Mouse (Mus musculus): ENCODE results near the gene Lamc1. TPM values are rescaled to one million over a fixed set of nuclear protein-coding genes. Genes with fewer than 3 reads are reported as not detected.

Lamc1 gene
- polyA plus RNA-seq, 1 experiment from 2014 or later = 11.0 TPM

DNA sequence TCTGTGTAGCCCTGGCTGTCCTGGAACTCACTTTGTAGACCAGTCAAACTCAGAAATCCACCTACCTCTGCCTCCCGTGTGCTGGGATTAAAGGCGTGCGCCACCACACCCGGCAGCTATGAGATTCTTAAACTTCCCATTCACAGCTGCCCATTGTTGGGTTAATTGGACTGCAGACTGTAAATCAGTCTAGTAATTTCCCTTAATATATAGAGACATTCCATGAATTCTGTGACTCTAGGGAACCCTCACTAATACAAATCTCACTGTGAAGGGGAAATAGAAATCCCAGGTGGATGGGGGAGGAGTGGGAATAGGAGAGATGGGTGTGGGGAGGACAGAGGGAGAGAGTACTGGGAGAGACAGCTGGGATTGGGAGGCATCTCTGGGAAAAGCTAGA is 29.3 kb upstream of the Lamc1 start:
- Histone ChIP-seq H3K27me3 (ENCODE audit: control insufficient read depth, insufficient read depth, low read depth, low read length) (no peaks in the 10 kb centered on the region), H3K9me3 (replicated peaks; ENCODE audit: control insufficient read depth, low read length, poor library complexity, severe bottlenecking) (no peaks in the 10 kb centered on the region), H3K4me1 (ENCODE audit: control insufficient read depth, insufficient read depth, low read length) (0 out of 2 replicates have a peak, but pooled peaks cover 2% of the 10 kb centered on the region), H3K9ac (ENCODE audit: low read depth, low read length) (no peak overlapping the region), H3K4me3 (ENCODE audit: low read depth, low read length) (no peak overlapping the region), H3K36me3 (ENCODE audit: control insufficient read depth, insufficient read depth, low read length) (no peaks in the 10 kb centered on the region), H3K4me2 (ENCODE audit: low read length) (no peak overlapping the region), H3K27ac (ENCODE audit: low read length) (no peak overlapping the region)
- no peak for ATAC-seq
- WGBS = 90% methylated on average over 4 of the region's 4 CpGs

DNA sequence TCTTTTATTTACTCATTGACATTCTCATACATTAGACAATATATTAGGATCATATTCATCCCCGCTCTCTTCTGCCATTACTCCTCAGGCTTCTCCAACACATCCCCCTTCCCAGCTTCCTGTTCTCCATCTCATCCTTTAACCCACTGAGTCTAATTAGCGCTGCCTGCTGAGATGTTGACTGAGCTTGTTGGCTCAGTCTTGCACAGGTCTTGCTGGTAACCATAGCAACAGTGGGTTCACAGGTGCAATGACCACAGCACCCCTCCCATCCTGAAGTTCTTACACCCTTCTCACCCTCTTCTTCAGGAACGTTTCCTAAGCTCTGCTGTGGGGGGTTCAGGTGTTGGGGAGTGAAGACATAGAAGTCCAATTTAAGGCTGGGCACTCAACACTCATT is 28.0 kb upstream of the Lamc1 start:
- Histone ChIP-seq H3K27me3 (ENCODE audit: control insufficient read depth, insufficient read depth, low read depth, low read length) (no peaks in the 10 kb centered on the region), H3K4me1 (ENCODE audit: control insufficient read depth, insufficient read depth, low read length) (0 out of 2 replicates have a peak, but pooled peaks cover 2% of the 10 kb centered on the region), H3K9ac (ENCODE audit: low read depth, low read length) (no peak overlapping the region), H3K4me2 (ENCODE audit: low read length) (no peak overlapping the region), H3K36me3 (ENCODE audit: control insufficient read depth, insufficient read depth, low read length) (no peaks in the 10 kb centered on the region), H3K4me3 (ENCODE audit: low read depth, low read length) (no peak overlapping the region), H3K9me3 (replicated peaks; ENCODE audit: control insufficient read depth, low read length, poor library complexity, severe bottlenecking) (no peaks in the 10 kb centered on the region), H3K27ac (ENCODE audit: low read length) (no peak overlapping the region)
- 49% methylated on average over 3 of the region's 3 CpGs for WGBS
- no peak for ATAC-seq

DNA sequence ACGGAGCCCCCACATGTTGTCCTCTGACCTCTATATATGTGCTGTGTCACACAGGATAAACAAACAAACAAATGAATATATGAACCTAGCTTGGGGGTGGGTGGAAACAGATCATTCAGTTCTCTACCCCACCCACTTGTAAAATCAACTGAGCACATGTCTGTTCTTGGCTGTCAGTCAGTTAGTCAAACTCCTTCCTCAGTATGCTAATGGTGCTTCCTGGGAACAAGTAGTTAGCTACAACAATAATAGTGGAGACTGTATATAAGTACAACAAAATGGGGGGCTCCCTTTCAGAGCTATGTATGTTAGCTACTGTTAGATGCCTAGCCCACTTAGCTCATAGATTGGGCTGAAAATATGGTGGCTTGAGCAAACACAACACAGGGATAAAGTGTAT is 24.6 kb upstream of the Lamc1 start:
- Histone ChIP-seq H3K36me3 (ENCODE audit: control insufficient read depth, insufficient read depth, low read length) (no peaks in the 10 kb centered on the region), H3K4me1 (ENCODE audit: control insufficient read depth, insufficient read depth, low read length) (0 out of 2 replicates have a peak, but pooled peaks cover 2% of the 10 kb centered on the region), H3K4me3 (ENCODE audit: low read depth, low read length) (no peak overlapping the region), H3K9me3 (replicated peaks; ENCODE audit: control insufficient read depth, low read length, poor library complexity, severe bottlenecking) (no peaks in the 10 kb centered on the region), H3K27me3 (ENCODE audit: control insufficient read depth, insufficient read depth, low read depth, low read length) (no peaks in the 10 kb centered on the region), H3K27ac (ENCODE audit: low read length) (no peak overlapping the region), H3K9ac (ENCODE audit: low read depth, low read length) (no peak overlapping the region), H3K4me2 (ENCODE audit: low read length) (no peak overlapping the region)
- 93% methylated on average over 1 of the region's 1 CpGs for WGBS
- ATAC-seq = no peak

DNA sequence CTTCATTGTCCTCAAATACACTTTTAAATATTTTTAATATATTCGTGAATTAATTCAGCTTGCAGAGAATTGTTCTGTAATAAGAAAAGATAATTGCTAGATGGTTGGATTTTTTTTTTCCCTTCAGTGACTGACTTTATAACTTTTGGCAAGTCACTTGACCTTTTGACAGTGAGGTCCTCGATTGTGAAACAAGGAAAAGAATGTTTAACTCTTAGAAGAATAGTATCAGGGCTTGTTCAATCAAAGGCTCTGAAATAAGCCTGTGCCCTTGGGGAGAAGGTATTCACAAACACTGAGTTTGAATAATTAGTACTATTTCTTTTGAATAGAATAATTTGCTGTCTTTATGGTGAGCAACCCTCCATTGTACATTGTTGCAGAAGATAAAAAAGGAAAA is 21.9 kb upstream of the Lamc1 start:
- Histone ChIP-seq H3K27me3 (ENCODE audit: control insufficient read depth, insufficient read depth, low read depth, low read length) (no peaks in the 10 kb centered on the region), H3K4me1 (ENCODE audit: control insufficient read depth, insufficient read depth, low read length) (no peaks in the 10 kb centered on the region), H3K4me2 (ENCODE audit: low read length) (no peak overlapping the region), H3K9me3 (replicated peaks; ENCODE audit: control insufficient read depth, low read length, poor library complexity, severe bottlenecking) (no peaks in the 10 kb centered on the region), H3K9ac (ENCODE audit: low read depth, low read length) (no peak overlapping the region), H3K4me3 (ENCODE audit: low read depth, low read length) (no peak overlapping the region), H3K36me3 (ENCODE audit: control insufficient read depth, insufficient read depth, low read length) (no peaks in the 10 kb centered on the region), H3K27ac (ENCODE audit: low read length) (no peak overlapping the region)
- no peak for ATAC-seq
- WGBS = 43% methylated on average over 2 of the region's 2 CpGs

DNA sequence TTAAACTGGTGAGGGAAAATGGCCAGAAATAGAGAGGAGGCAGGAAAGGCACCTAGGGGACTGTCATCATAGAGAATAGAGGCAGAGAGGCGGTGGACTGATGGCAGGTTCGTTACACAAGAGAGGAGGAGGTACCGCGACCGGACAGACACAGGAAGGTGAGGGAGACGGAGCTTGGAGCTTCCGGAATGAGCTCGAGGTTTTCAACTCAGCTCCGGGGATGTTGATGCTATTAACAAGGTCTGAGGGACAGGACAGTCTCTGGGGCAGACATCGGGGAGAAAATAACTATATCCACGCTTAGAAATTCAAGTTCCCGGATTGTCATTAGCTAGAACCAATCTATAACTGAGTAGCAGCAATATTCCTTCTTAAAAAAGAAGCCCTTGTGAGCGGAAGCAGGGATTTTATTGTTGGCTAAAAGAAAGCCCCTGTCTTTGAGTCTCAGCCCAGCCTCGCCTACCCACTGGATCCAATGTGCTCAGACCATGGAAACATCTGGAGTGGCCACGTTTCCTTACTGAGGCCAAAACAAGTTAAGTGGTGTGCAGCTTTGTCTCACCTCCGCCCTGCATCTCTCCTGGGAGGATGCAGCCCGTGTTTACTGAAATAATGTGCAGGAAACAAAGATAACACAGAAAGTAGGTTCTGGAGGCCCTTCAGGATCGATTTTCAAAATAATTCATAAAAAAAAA is 21.3 kb upstream of the Lamc1 start:
- ATAC-seq = no peak
- H3K36me3 ChIP-seq (ENCODE audit: control insufficient read depth, insufficient read depth, low read length) = no peaks in the 10 kb centered on the region
- H3K4me3 ChIP-seq (ENCODE audit: low read depth, low read length) = no peak overlapping the region
- no peak overlapping the region for H3K4me2 ChIP-seq (ENCODE audit: low read length)
- H3K9ac ChIP-seq (ENCODE audit: low read depth, low read length) = no peak overlapping the region
- no peak overlapping the region for H3K27ac ChIP-seq (ENCODE audit: low read length)
- no peaks in the 10 kb centered on the region for H3K9me3 ChIP-seq (replicated peaks; ENCODE audit: control insufficient read depth, low read length, poor library complexity, severe bottlenecking)
- no peaks in the 10 kb centered on the region for H3K27me3 ChIP-seq (ENCODE audit: control insufficient read depth, insufficient read depth, low read depth, low read length)
- 68% methylated on average over 18 of the region's 18 CpGs for WGBS
- no peaks in the 10 kb centered on the region for H3K4me1 ChIP-seq (ENCODE audit: control insufficient read depth, insufficient read depth, low read length)

DNA sequence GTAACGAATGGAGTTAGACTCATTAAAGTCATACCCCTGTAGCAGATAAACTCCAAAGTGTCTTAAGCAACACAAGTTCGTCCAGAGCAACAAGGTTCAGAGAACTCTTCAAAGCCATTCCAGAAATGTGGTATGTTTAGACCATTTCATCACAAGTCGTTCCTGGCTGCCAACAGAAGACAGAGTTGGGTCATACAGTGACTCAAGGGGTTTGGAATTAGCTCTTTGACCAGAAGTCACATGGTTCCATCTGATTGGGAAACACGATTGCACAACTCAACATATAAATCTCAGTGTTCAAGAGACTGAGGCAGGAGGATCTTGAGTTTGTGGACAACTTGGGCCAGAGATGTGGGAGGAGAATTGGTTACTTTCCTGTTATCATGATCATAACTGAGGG is 18.4 kb upstream of the Lamc1 start:
- H3K4me2 ChIP-seq (ENCODE audit: low read length) = no peak overlapping the region
- H3K9ac ChIP-seq (ENCODE audit: low read depth, low read length) = no peak overlapping the region
- H3K9me3 ChIP-seq (replicated peaks; ENCODE audit: control insufficient read depth, low read length, poor library complexity, severe bottlenecking) = no peaks in the 10 kb centered on the region
- no peaks in the 10 kb centered on the region for H3K4me1 ChIP-seq (ENCODE audit: control insufficient read depth, insufficient read depth, low read length)
- 77% methylated on average over 4 of the region's 4 CpGs for WGBS
- ATAC-seq = no peak
- no peaks in the 10 kb centered on the region for H3K27me3 ChIP-seq (ENCODE audit: control insufficient read depth, insufficient read depth, low read depth, low read length)
- H3K4me3 ChIP-seq (ENCODE audit: low read depth, low read length) = no peak overlapping the region
- no peak overlapping the region for H3K27ac ChIP-seq (ENCODE audit: low read length)
- no peaks in the 10 kb centered on the region for H3K36me3 ChIP-seq (ENCODE audit: control insufficient read depth, insufficient read depth, low read length)

DNA sequence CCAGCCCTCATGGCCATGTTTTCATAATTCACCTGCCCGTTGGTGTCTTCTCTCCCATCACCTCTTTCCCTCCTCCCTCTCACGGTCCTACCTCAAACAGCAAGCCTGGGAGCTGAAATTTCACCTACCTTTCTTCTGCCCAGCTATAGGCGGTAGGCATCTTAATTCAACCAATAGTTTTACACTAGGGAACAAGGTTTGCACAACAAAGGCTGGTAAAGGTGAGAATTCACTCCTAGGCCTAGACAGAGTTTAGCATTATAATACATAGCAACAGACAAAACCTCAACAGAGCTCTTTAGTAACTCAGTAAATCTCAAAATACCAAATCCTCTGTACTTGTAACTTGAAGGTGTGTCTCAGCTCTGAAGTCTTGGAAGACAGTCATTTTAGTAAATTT is 15.1 kb upstream of the Lamc1 start:
- H3K27me3 ChIP-seq (ENCODE audit: control insufficient read depth, insufficient read depth, low read depth, low read length) = no peaks in the 10 kb centered on the region
- no peak overlapping the region for H3K9ac ChIP-seq (ENCODE audit: low read depth, low read length)
- no peaks in the 10 kb centered on the region for H3K9me3 ChIP-seq (replicated peaks; ENCODE audit: control insufficient read depth, low read length, poor library complexity, severe bottlenecking)
- H3K4me1 ChIP-seq (ENCODE audit: control insufficient read depth, insufficient read depth, low read length) = no peaks in the 10 kb centered on the region
- 79% methylated on average over 3 of the region's 3 CpGs for WGBS
- no peak overlapping the region for H3K4me3 ChIP-seq (ENCODE audit: low read depth, low read length)
- no peak for ATAC-seq
- no peak overlapping the region for H3K4me2 ChIP-seq (ENCODE audit: low read length)
- no peaks in the 10 kb centered on the region for H3K36me3 ChIP-seq (ENCODE audit: control insufficient read depth, insufficient read depth, low read length)
- no peak overlapping the region for H3K27ac ChIP-seq (ENCODE audit: low read length)

DNA sequence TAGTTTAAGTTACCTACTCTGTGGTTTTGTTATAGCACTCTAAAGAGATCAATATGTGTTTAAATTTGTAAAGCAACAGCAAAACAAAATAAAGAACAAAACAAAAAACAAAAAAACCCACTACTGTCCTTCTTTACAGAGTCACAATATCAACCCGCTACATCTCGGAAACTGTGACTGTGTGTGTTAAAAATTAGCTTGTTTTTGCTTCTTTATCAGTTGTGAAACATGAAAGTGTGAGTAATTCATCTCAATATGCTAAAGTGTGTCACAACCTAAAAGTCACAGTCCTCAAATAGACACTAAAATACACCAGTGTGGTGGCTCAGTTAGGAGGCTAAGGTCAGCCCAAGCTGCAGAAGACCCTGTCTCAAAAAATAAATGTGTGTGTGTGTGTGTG is 14.5 kb upstream of the Lamc1 start:
- no peaks in the 10 kb centered on the region for H3K36me3 ChIP-seq (ENCODE audit: control insufficient read depth, insufficient read depth, low read length)
- H3K9ac ChIP-seq (ENCODE audit: low read depth, low read length) = no peak overlapping the region
- no peaks in the 10 kb centered on the region for H3K27me3 ChIP-seq (ENCODE audit: control insufficient read depth, insufficient read depth, low read depth, low read length)
- no peak overlapping the region for H3K27ac ChIP-seq (ENCODE audit: low read length)
- no peak overlapping the region for H3K4me3 ChIP-seq (ENCODE audit: low read depth, low read length)
- H3K4me1 ChIP-seq (ENCODE audit: control insufficient read depth, insufficient read depth, low read length) = no peaks in the 10 kb centered on the region
- no peak for ATAC-seq
- no peak overlapping the region for H3K4me2 ChIP-seq (ENCODE audit: low read length)
- no peaks in the 10 kb centered on the region for H3K9me3 ChIP-seq (replicated peaks; ENCODE audit: control insufficient read depth, low read length, poor library complexity, severe bottlenecking)
- 97% methylated on average over 2 of the region's 2 CpGs for WGBS

DNA sequence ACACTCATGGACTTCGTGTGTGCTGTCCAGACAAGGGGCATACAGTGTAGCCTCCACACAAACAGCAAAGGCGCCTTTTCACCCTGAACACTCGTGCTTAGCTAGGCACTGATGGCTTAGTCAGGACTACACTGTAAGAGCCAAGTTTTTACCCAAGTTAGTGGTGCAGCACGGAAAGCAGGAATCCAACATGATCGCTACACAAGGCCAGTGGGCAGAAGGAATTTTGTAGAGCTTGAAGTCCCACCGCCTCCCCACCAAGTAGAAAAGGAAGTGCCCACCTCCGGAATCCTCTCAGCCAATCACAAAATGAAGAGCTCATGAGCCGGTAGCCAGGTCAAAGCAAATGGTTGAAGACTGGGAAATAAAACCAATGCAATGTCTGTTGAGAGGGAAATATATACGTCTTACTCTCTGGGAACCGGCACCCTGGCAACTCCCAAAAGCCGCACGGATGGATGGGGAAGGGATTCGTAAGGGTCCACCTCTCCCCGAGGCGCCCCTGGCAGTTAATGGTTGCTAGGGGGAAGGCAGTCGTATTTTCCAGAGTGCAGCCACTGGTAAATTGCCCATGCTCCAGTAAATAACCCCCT is 13.2 kb upstream of the Lamc1 start:
- Histone ChIP-seq H3K4me2 (ENCODE audit: low read length) (peak overlapping the region; percentile 42), H3K9ac (ENCODE audit: low read depth, low read length) (no peak overlapping the region), H3K4me1 (ENCODE audit: control insufficient read depth, insufficient read depth, low read length) (no peaks in the 10 kb centered on the region), H3K4me3 (ENCODE audit: low read depth, low read length) (peak overlapping the region; percentile 7), H3K36me3 (ENCODE audit: control insufficient read depth, insufficient read depth, low read length) (no peaks in the 10 kb centered on the region), H3K27me3 (ENCODE audit: control insufficient read depth, insufficient read depth, low read depth, low read length) (no peaks in the 10 kb centered on the region), H3K27ac (ENCODE audit: low read length) (no peak overlapping the region), H3K9me3 (replicated peaks; ENCODE audit: control insufficient read depth, low read length, poor library complexity, severe bottlenecking) (no peaks in the 10 kb centered on the region)
- 60% methylated on average over 16 of the region's 16 CpGs for WGBS
- no peak for ATAC-seq

Data from midbrain, embryonic 16.5 days (tissue).